Mouse (Mus musculus): ENCODE measurements around the gene Bsph2. TPM values are rescaled to one million over a fixed set of nuclear protein-coding genes. Genes with fewer than 3 reads are reported as not detected.

Bsph2 gene
- not detected in 2 replicates for polyA plus RNA-seq (2012; rRNA removed)

DNA sequence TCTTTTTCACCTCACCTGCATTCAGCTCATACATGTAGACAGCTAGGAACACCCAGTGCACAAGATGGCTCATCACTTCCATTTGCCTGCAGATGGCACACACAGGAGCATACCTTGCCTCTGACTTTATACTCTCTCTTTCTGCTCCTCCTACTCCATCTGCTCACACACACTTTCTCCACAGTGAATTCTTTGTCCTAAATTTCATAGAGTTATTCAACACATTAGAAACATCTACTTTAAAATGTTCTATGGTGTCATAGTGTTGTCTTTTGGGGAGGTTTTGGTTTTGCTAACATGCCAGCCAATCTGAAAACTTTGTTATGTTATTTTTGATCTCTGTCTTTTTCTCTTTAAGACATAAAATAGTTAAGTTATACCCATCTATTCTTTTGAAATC lies at the start of gene Bsph2:
Bsph2 (minus strand) TSS at position 101 of the 400 bp plus-strand sequence.
- no peak for DNase-seq (ENCODE audit: extremely low spot score in 1 of 2, low spot score in 1 of 2)

GRCm38 (mm10) chr7:13511539-13511938 lies 59.3 kb downstream of the Bsph2 start:
- peak; percentile 2 to 70 for DNase-seq (ENCODE audit: extremely low spot score in 1 of 2, low spot score in 1 of 2)

Other genes with a start within 250 kb of the Bsph2 start
- gene Pla2g4c, start 246.4 kb downstream of the Bsph2 start, polyA plus RNA-seq (2012; rRNA removed): 0.65 and 0.78 TPM in 2 replicates
- 0.26 and 0.34 TPM in 2 replicates for gene Cabp5, start 172.9 kb downstream of the Bsph2 start, polyA plus RNA-seq (2012; rRNA removed)
- gene Bsph1, start 120.2 kb downstream of the Bsph2 start, polyA plus RNA-seq (2012; rRNA removed): not detected in 2 replicates
- gene Sult2a5, start 52.9 kb upstream of the Bsph2 start, polyA plus RNA-seq (2012; rRNA removed): not detected in 2 replicates
- not detected in 2 replicates for gene Sult2a2, start 162.4 kb upstream of the Bsph2 start, polyA plus RNA-seq (2012; rRNA removed)